Mouse (Mus musculus): ENCODE results near the gene Tmem38b.
"Not testable (repeated sequence)": the region's sequence is repeated elsewhere in the genome, so short reads cannot be mapped to it uniquely, and the experiment has no call there.

Tmem38b gene

DNA sequence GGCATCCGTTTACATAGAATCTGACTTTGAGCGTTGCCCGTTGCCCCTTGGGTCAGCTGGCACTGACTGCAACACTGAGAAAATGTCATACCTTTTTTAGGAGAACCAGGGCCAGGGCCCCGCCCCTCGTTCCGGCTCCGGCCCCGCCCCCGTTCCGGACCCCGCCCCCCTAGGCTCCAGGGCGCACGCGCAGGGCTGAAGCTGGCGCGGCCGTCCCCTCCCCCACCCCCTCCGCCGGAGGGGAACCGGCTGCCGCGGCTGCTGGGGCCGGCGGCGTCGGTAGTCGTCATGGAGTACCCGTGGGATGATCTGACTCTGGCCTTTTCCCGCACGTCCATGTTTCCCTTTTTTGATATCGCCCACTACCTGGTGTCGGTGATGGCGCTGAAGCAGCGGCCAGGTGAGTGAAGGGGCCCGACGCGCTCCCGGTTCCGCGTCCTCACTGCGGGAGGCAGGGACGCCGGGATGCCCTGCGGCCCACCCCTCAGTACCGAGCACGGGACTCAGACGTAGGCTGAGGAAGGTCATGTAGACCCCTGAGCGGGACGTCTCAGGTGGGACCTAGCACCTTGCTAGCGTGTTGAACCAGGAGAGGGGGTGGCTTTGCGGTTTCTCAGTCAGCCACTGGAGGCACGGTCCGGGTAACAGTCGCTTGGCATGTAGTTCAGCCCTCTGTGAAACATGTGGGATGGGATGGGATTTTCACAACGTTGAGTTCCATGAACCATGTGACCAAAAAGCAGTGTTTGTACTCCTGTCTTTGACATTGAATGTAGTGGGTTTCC lies at the start of gene Tmem38b:
Gene Tmem38b, plus strand, starts transcription at position 225 of the 785 bp plus-strand sequence.
- DNase-seq (ENCODE audit: low read depth), result peak; percentile 53

DNA sequence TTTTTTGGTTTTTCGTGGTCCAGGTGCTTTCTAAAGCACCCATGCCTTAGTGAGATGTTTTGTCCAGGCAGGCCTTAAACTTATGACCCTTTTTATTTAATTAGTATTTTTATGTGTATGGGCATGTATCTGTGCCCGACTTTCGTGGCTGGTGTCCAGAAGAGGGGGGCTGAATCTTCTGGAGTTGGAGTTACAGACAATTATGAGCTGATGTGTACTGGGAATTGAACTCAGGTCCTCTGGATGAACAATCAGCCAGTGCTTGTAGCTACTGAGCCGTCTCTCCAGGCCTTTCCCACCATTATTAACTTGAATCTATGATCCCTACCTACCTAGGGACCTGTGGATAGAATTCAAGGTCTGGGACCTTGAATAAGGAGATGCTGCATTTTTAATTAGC lies 44.4 kb upstream of the Tmem38b start:
- no peak for DNase-seq (ENCODE audit: low read depth)

DNA sequence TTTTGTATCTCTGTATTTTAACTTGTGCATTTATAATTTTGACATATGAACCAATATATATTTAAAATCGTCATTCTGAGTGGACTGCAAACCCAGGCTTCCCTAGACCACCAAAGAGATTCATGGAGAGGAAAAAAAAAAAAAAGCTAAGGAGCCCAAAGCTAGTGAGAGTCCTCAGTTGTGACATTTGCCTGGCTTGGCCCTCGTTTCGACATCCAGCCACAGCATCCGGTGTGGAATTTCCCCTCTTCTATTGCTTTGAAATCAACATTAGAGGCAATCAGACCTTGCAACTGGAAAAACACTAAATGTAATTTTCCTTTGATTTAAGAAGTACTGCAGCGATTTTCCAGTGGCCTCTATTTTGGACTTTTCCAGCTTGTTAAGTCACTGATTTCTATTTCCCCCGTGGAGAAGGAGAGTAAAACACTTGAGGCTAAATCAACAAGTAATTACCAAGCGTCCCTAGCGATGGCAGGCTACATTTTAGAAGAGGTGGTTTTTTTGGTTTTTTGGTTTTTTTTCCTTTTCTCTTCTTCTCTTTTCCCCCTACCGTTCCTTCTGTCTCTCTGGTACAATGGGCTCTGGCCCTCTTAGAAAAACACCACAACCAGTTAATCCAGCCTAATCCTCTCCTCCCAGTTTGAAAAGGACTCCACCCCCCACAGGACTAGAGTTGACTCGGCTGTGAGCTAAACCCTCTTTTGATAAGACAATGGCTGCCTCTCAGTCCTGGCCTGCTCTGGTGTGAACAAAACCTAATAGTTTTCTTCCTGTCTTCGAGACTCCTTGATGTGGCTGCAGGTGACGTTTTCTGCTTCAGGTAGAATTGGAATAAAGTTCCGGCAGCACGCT lies 43.4 kb upstream of the Tmem38b start:
- DNase-seq (ENCODE audit: low read depth), result no peak

DNA sequence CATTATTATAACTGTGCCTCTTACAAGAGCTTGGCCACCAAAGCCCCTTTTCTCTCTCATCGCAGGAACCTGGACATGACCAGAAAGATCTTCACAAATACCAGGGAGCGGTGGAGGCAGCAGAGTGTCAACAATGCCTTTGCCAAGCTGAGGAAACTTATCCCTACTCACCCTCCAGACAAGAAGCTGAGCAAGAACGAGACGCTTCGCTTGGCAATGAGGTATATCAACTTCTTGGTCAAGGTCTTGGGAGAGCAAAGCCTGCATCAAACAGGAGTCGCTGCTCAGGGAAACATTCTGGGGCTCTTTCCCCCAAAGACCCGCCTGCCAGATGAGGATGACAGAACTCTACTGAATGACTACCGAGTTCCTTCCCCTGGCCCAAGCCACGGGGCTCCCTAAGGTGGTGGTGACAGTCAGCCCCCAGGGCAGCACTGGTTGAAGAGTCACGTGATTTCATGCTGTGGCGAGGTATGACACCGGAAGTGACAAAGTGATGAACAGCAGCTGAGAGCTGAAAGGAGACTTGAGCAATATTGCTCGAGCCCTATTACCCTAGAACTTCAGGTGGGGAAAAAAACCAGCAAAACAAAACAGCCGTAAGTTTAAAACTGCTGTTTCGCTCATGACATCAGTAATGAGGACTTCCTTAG lies 40.0 kb upstream of the Tmem38b start:
- no peak for DNase-seq (ENCODE audit: low read depth)

DNA sequence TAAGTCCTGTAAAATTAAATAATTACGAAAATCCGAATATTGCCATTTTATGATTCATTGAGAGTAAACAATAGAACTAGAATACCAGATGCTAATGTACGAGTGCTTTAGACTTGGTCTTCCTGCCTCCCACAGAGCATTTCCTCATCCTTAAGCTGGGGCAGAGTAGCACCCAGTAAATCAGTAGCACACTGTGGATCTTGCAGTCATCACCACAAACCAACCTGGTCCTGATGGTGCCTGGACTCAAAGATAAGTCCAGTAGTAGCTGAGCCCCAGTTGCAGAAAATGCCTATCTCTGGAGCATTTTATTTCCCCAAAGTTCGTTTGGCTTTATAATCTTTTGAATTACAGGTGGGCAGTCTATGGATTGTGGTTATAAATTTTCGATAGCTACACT lies 39.0 kb upstream of the Tmem38b start:
- DNase-seq (ENCODE audit: low read depth), result no peak

DNA sequence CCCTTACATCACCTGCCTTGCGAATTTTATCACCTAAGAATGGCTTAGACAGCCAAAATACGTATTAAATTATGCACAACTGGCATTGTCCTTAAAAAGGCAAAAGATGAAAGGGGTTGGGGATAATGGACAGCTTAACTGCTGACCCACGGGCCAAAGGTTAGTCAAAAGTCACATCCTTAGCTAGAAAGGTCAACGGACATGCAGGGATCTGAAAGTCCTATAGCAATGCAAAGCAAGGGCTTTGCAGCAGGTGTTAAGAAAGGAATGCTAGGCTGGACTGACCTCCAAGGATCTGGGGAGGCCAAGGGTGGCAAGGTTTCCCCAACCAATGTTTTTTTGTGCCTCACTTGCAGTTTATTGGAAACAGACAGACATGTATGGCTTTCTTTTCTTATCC lies 36.5 kb upstream of the Tmem38b start:
- no peak for DNase-seq (ENCODE audit: low read depth)

DNA sequence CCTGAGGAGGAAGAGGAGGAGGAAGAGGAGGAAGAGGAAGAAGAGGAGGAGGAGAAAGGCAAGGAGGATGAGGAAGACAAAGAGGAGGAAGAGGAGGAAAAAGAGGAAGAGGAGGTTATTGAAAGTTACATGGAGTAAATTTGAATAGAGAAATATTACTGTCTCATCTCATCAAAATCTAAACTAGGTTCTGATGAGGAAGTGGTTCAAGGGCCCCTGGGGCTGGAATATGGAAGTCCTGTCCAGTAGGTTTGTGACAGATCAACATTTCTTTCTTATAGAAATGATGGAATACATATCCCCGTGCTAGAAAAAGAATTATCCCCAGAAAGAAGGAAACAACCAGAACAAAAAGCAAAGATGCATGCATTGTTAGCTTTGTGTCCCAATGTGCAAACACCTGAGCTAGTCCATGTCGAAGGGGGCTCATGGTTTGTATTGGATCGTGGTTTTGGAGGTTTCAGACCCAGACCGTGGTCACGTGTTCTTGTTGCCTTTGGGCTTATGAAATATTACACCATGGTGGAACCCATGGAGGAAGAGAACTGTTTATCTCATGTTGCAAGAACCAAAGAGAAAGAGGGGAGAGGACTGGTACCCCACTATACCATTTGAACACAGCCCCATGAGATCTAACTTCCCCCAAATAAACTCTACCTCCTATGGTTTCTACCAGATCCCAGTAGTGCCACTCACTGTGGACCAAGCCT lies 31.4 kb upstream of the Tmem38b start:
- DNase-seq (ENCODE audit: low read depth), result no peak

DNA sequence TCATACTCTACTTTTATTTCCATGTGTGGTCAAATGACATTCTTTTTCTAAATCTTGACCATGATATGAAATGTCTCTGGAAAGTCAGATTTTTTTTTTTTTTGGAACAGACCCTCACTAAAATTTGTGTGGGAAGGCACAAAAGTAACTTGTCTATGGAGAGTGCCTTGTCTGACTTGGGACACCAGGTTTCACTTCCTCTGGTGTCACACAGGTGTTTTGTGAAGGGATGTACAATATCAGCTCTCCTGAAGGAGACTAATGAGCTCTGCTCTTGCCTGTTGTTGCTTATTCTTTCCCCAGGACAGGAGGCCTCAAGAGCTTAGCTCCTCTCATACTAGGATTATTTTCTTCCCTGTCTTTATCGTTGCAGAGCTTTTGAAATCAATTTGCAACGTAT lies 30.8 kb upstream of the Tmem38b start:
- no peak for DNase-seq (ENCODE audit: low read depth)

DNA sequence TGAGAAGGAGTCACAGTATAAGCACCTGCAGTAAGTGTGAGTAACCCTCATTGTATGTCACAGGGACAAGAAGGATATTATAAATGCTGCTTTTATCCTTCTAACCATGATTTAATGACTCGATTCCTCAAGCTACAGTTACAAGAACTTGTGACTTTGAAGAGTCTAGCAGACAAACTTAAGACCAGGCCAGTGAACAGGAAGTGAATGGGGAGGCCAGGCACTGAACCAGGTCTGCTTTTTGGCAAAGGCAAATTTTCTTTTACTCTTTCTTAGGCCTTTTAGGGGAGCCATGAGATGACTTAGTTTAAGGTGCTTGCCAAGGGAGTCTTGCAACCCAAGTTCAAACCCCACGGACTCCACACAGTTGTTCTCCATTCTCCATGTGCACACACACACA lies 30.1 kb upstream of the Tmem38b start:
- no peak for DNase-seq (ENCODE audit: low read depth)

DNA sequence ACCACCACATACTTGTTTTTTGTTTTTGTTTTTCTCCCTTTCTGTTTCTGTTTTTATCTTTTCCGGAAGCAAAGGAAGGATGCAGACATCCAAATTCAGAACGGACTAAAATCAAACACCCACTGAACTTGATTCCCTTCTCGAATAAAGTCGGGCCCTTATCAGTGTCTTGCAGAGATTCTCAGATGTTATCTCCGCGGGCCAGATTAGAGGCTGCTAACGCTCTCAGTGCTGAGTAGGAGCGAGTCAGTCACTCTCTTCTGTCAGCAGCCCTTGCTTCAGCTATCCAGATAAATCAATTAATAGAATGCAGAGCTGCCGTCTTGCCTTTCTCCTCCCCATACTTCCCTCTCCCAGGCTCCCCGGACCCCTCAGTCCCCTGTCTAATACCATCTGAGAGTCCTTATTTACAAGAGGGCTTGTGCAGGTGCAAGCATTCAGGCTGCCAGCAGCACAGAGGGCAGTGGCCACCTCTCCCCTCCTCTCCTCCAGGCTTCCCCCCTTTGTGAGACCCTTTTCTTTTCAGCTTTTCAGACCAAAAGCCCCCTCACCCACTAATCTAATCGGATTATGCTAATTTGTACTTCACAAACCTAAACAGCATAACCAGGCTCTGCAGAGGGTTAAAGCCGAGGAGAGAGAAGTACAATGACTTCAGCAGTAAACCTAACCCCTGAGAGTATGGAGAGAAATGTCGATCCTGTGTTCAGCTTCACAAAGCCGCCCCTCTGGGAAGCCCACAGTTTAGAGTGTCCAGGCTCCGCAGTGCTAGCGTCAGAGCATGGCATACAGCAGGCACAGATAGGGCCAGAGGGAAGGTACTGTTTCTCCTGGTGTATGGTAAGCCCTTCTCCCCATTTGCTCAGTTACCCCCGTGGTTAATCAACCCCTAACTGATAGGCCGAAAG lies 28.7 kb upstream of the Tmem38b start:
- no peak for DNase-seq (ENCODE audit: low read depth)

DNA sequence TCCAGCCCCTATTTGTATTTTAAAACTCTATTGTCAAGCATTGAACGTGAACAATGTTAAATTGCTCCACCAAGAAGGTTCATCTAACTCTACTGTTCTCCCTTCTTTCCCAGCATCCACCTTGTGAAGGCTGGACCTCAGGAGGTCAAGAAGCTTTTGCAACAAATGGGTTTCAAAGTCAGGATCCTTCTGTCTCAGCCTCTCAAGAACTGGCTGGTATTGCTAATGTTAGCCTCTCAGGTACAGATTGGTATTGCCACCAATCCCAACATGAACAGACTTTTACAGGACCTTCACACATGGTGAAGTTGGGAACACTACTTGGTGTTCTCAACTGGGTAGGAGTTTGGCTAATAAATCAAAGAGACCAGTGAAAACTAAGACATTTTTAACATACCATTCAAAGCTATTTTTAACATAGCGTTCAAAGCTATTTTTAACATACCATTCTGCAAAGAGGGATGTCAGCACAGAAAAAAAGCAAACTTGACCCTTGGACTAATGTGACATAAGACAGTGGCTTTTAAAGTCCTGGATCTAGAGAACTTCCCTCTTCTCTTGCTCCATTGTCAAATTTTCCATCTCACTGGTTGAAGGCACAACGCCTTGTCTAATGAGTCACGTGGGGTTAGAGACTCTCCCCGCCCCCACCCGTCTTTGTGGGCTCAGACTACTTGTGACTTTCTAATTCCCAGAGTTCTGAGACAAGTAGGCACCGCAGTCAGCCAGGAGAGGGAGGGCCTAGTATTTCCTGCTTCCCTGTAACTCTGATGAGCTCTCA lies 26.8 kb upstream of the Tmem38b start:
- no peak for DNase-seq (ENCODE audit: low read depth)

DNA sequence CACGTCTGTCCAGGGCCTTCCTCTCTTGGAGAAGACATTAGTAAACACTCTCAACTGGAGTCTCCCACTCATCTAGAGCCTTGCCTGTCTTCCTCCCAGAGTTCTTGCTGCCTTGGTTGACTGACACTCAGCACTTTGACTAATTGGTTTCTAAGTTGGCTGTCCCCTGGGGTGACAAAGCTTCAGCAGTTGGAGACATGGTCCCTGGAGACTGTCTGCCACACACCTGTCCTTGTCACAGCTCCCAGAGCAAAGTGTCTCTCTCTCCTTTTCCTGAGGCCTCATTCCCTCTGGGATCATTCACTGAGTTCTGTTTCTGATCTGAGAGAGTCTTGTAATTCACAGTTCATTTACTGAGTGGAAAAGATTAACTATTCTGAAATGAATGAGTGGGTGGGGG lies 26.1 kb upstream of the Tmem38b start:
- DNase-seq (ENCODE audit: low read depth), result no peak

DNA sequence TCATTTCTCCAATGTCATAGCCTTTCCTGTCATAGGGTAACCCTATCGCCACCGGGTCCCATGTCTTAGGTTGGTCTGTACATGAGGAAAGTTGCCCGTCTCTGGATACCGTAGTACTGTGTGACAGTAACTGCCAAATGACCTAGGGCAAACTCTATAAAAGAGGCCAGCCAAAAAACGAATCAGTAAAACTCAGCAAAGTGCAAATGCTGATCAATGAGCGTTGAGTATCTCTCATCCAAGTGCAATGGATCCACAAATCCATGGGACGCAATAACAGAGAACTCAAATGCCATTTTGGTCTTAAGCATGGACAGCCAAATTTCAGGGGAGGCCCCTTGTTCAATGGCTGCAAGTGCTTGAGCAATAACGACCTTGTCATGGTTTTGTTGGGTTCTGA lies 22.2 kb upstream of the Tmem38b start:
- DNase-seq (ENCODE audit: low read depth), result not testable (repeated sequence)

DNA sequence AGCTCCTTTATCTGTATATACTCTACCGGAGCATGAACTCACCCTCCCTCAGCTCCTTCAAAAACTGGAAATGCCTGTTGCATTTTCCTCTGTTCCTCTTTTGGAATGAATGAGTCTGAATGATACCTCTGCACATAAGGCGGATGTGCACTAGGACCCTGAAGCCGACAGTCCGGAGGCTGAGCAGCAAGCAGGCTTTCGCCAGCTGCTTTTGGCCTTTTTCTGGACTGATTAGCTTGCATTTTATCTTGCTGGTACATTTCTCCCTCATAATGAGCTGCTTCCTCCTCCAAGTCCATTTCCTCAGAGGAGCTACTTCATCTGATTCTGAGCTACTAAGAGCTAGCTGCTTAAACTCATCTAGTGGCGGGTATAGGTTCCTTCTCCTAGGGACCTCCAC lies 19.4 kb upstream of the Tmem38b start:
- not testable (repeated sequence) for DNase-seq (ENCODE audit: low read depth)

DNA sequence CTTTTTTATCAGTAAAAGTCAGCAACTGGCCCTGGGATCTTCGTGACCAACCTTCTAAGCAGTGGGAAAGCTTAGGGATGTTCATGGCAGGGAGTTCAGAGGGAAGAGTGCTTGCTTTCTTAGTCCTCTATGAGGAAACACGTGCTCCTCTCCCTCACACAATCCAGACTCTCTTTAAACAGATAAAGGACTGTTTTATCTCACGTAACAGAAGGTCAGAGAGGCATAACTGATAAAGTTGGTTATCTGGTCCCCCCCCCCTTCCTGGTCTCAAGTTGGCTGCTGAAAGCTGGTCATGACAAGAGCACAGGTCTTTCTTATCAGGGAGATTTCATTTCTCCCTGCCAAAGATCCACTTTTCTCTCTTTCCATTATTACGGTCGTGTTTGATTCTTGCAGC lies 7.5 kb upstream of the Tmem38b start:
- no peak for DNase-seq (ENCODE audit: low read depth)

DNA sequence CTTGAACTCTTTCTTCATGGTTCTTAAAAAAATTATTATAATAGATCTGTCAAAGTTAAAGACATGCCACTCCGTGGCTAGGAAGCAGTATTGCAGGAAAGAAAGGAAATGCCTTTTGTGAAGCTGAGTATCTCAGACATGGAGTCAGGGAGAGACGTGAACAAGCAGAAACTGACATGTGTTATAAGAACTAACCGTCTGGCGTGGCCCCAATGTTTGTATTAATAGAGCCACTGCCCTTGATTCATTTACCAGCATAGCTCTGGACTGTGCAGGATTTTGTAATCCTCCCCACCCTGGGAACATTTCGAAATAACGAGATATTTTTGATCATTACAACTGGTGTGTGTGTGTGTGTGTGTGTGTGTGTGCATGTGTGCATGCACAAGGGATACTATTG lies 2.1 kb upstream of the Tmem38b start:
- no peak for DNase-seq (ENCODE audit: low read depth)

DNA sequence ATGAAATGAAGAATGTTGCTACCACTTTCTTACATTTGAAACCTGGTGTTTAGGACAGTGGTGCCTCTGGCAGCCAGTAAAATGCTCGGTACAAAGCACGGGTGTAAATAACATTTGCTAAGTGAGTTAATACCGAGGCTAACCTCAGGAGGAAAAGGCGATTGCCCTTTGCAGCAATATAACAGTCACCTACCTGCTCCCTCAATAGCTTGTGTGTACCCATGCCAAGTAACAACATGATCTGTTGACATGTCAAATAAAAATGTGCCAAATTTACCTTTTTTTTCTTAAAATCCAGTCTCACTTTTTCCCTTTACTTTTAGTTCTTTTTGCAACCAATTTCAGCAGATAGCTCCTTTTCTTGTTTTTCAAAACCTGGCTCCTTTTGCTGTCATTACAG lies 1.0 kb upstream of the Tmem38b start:
- DNase-seq (ENCODE audit: low read depth), result no peak

DNA sequence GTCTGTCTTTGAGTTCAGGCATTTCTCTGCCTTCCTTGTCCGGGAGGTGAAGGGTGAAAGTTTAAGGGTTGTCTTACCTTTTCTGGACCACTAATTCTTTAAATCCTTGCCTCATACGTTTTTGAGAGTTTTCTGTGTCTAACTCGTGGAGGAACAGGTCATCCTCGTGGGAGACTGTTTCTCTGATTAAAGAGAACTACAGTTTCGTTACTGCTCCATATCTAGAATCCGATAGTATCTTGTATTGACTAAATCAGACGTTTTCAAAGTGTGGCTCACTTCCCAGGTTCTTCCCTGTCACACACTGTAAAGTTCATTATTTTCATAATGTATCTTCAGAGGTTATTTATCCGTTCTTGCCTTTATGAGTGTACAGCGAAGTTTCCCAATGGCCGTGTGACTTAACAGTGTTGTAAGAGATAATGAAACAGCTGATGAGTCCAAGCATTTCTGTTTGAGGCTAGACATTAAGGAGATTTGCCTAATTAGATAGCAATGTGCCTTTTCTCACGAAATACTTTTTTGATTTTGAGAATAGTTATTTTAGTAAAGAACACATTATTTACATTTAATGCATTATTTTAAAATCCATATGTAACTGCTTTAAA lies 900 bp downstream of the Tmem38b start:
- peak; percentile 30 for DNase-seq (ENCODE audit: low read depth)

DNA sequence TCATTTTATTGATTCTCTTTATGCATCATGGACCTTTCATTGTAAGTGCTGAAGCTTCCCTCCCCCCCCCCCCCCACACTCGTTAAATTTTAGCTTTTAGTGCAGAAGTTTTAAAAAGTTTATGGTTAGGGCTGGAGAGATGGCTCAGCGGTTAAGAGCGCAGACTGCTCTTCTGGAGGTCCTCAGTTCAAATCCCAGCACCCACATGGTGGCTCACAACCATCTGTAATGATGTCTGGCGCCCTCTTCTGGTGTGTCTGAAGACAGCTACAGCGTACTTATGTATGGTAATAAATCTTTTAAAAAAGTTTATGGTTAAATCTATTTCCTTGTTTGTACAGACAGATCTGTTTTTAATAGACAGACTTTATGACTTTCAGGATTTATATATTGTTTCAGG lies 2.0 kb downstream of the Tmem38b start:
- DNase-seq (ENCODE audit: low read depth), result no peak

DNA sequence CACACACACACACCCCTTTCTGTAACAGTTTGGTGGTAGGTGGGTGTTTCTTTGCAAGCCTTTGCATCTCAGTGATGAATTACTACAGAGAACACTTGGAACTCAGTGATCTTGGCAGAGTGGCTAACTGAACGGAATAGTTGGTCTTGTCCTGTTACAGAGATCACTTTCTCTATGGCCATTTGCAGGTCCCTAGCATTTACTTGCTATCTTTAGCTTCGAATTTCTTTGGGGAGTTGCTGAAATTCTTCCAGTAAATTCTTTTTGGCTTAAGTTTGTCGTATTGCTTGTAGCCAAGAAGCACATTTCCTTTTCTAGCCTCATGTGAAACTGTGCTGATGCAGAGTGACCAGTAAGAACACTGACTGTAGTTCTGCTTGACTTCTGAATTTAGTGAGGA lies 3.1 kb downstream of the Tmem38b start:
- DNase-seq (ENCODE audit: low read depth), result no peak
